ENCODE assay signal across 8 mouse cellular contexts in the genomic region with DNA sequence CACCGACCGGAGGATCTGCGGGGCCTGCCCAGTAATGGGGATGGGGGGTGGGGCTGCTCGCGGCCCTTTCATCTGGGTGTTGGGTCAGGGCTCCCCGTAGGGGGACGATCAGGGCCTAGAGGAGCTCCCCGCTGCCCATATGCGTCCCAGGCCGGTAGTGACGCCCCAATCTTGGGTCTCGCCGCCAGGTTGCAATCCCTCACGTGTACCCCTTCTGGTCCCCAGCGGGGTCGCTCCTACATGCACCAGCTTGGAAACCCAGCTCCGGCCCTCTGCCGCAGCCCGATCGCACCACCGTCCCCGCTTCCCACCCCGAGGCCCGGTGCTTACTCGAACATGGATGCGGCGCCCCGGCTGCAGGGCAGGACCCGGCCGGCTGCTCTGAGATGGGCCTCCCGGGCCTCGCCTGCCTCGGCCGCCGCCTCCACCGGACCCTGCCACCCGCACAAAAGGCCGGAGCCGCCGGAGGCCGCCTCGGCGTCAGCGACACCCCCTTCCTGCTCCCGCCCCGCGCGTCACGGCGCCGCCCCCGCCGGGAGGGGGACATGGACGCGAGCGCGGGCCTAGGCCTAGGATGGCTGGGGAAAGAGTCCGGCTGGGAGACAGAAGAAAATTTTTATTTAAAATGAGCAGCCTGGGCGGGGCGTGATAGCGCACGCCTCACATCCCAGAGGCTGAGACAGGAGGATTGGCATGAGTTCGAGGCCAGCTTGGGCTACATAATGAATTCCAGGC. TPM values are rescaled to one million over a fixed set of nuclear protein-coding genes. Genes with fewer than 3 reads are reported as not detected.
DNase-seq lines count a peak whose midpoint lies in the region; ATAC-seq and TF ChIP-seq lines count a peak whose summit lies in the region.

No protein-coding gene starts in this region.

- WGBS in embryonic facial prominence, embryonic 14.5 days: under 1% methylated on average over 35 of the region's 63 CpGs
- WGBS in heart, embryonic 10.5 days: under 1% methylated on average over 63 of the region's 63 CpGs
- under 1% methylated on average over 60 of the region's 63 CpGs for WGBS in kidney, embryonic 14.5 days
- WGBS in midbrain, postnatal 0 days: under 1% methylated on average over 62 of the region's 63 CpGs

- H3K9ac ChIP-seq in embryonic facial prominence, embryonic 14.5 days (ENCODE audit: low read depth, low read length): peak overlapping the region; percentile 81
- peak overlapping the region; percentile 97 for H3K9ac ChIP-seq in kidney, embryonic 14.5 days (ENCODE audit: low read depth, low read length)
- H3K9ac ChIP-seq in midbrain, postnatal 0 days (replicated peaks; ENCODE audit: low read length, poor library complexity, severe bottlenecking): peak overlapping the region; percentile 100

- no peaks in the 10 kb centered on the region for H3K9me3 ChIP-seq in embryonic facial prominence, embryonic 14.5 days (ENCODE audit: control insufficient read depth, low read length)
- H3K9me3 ChIP-seq in heart, embryonic 10.5 days: 0 out of 2 replicates have a peak, but pooled peaks cover 2% of the 10 kb centered on the region
- H3K9me3 ChIP-seq in kidney, embryonic 14.5 days (ENCODE audit: control insufficient read depth, low read length): no peaks in the 10 kb centered on the region
- H3K9me3 ChIP-seq in midbrain, postnatal 0 days (ENCODE audit: low read length): no peaks in the 10 kb centered on the region

- no peak; the same call in 1 of the 2 replicates for TF ChIP-seq CTCF in midbrain, postnatal 0 days (IDR thresholded peaks at IDR 0.05)

- H3K4me2 ChIP-seq in embryonic facial prominence, embryonic 14.5 days (ENCODE audit: low read depth, low read length): peak overlapping the region; percentile 72
- peak overlapping the region; percentile 79 for H3K4me2 ChIP-seq in kidney, embryonic 14.5 days (replicated peaks; ENCODE audit: low read depth, low read length)
- H3K4me2 ChIP-seq in midbrain, postnatal 0 days (ENCODE audit: low read depth, low read length, poor library complexity, severe bottlenecking): peak overlapping the region; percentile 84

- H3K36me3 ChIP-seq in embryonic facial prominence, embryonic 14.5 days (ENCODE audit: control insufficient read depth, insufficient read depth, low read length): peaks cover 11% of the 10 kb centered on the region; the same call in 1 of the 2 replicates
- H3K36me3 ChIP-seq in heart, embryonic 10.5 days: peaks cover 7% of the 10 kb centered on the region; the same call in 1 of the 2 replicates
- peaks cover 9% of the 10 kb centered on the region; the same call in 1 of the 2 replicates for H3K36me3 ChIP-seq in kidney, embryonic 14.5 days (ENCODE audit: control insufficient read depth, insufficient read depth, low read length)
- H3K36me3 ChIP-seq in midbrain, postnatal 0 days (ENCODE audit: insufficient read depth, low read length): no peaks in the 10 kb centered on the region

- H3K27ac ChIP-seq in embryonic facial prominence, embryonic 14.5 days (replicated peaks; ENCODE audit: low read depth, low read length): peak overlapping the region; percentile 94
- peak overlapping the region; percentile 98 for H3K27ac ChIP-seq in heart, embryonic 10.5 days
- peak overlapping the region; percentile 94 for H3K27ac ChIP-seq in kidney, embryonic 14.5 days (ENCODE audit: low read depth, low read length)
- H3K27ac ChIP-seq in midbrain, postnatal 0 days (ENCODE audit: low read depth, low read length): peak overlapping the region; percentile 99

- DNase-seq in 416B (ENCODE audit: low read depth) (peak; percentile 90), liver (peak; percentile 83)
- DNase-seq in adrenal gland, postnatal 36 days: peak; percentile 96 to 97
- DNase-seq in embryonic facial prominence, embryonic 14.5 days (ENCODE audit: low spot score): peak; percentile 94
- peak; percentile 92 for DNase-seq in heart, embryonic 10.5 days (ENCODE audit: low spot score)
- DNase-seq in midbrain, postnatal 0 days (ENCODE audit: low spot score): peak; percentile 89
- DNase-seq in spleen, postnatal 14 days (ENCODE audit: low spot score in 2 of 2): peak; percentile 71 to 75

- H3K4me1 ChIP-seq in embryonic facial prominence, embryonic 14.5 days (ENCODE audit: control insufficient read depth, insufficient read depth, low read length): peaks cover 18% of the 10 kb centered on the region; the same call in 1 of the 2 replicates
- peaks cover 67% of the 10 kb centered on the region for H3K4me1 ChIP-seq in heart, embryonic 10.5 days
- H3K4me1 ChIP-seq in kidney, embryonic 14.5 days (ENCODE audit: control insufficient read depth, insufficient read depth, low read length): peaks cover 40% of the 10 kb centered on the region
- H3K4me1 ChIP-seq in midbrain, postnatal 0 days (ENCODE audit: insufficient read depth, low read length): 0 out of 2 replicates have a peak, but pooled peaks cover 15% of the 10 kb centered on the region

- peak overlapping the region; percentile 72 for H3K4me3 ChIP-seq in embryonic facial prominence, embryonic 14.5 days (ENCODE audit: low read depth, low read length)
- peak overlapping the region; percentile 91 for H3K4me3 ChIP-seq in heart, embryonic 10.5 days
- peak overlapping the region; percentile 88 for H3K4me3 ChIP-seq in kidney, embryonic 14.5 days (ENCODE audit: low read length)
- H3K4me3 ChIP-seq in midbrain, postnatal 0 days (ENCODE audit: low read depth, low read length): peak overlapping the region; percentile 91

- no peaks in the 10 kb centered on the region for H3K27me3 ChIP-seq in embryonic facial prominence, embryonic 14.5 days (replicated peaks; ENCODE audit: control insufficient read depth, insufficient read depth, low read length)
- H3K27me3 ChIP-seq in heart, embryonic 10.5 days (ENCODE audit: insufficient read depth, poor library complexity, severe bottlenecking): no peaks in the 10 kb centered on the region
- H3K27me3 ChIP-seq in kidney, embryonic 14.5 days (ENCODE audit: control insufficient read depth, insufficient read depth, low read length): no peaks in the 10 kb centered on the region
- no peaks in the 10 kb centered on the region for H3K27me3 ChIP-seq in midbrain, postnatal 0 days (ENCODE audit: insufficient read depth, low read length)

- ATAC-seq in embryonic facial prominence, embryonic 14.5 days (ENCODE audit: low read depth): peak; percentile 91
- ATAC-seq in kidney, embryonic 14.5 days (ENCODE audit: low FRiP score, low TSS enrichment): peak; percentile 88
- peak; percentile 75 for ATAC-seq in midbrain, postnatal 0 days (ENCODE audit: low FRiP score)

RNA-seq across cellular contexts. Expression of gene Gramd1a, which starts 5.0 kb away (rescaled TPM):
- 10 to 100 TPM; 36.7 to 59.1 TPM for total RNA-seq in adrenal gland, postnatal 36 days (2021)
- polyA plus RNA-seq in embryonic facial prominence, embryonic 14.5 days (2014; fragmentation: Nextera tagmentation; extraction: Ambion mirVana): 65.4 and 65.7 TPM in 2 replicates
- 58.1 and 70.9 TPM in 2 replicates for polyA plus RNA-seq in heart, embryonic 10.5 days (2016; fragmentation: Nextera tagmentation; extraction: Ambion mirVana)
- 50.3 and 61.9 TPM in 2 replicates for polyA plus RNA-seq in kidney, embryonic 14.5 days (2014; fragmentation: Nextera tagmentation; extraction: Ambion mirVana)
- 253 and 270 TPM in 2 replicates for total RNA-seq in midbrain, postnatal 0 days (2014; rRNA removed)
- 160 and 177 TPM in 2 replicates for polyA plus RNA-seq in midbrain, postnatal 0 days (2015; fragmentation: Nextera tagmentation; extraction: Ambion mirVana)

RNA-seq across cellular contexts. Expression of gene Scn1b, which starts 23.9 kb away (rescaled TPM):
- 10 to 100 TPM; 16.5 to 16.7 TPM for total RNA-seq in adrenal gland, postnatal 36 days (2021)
- 8.5 and 9.4 TPM in 2 replicates for polyA plus RNA-seq in embryonic facial prominence, embryonic 14.5 days (2014; fragmentation: Nextera tagmentation; extraction: Ambion mirVana)
- 3.9 and 4.3 TPM in 2 replicates for polyA plus RNA-seq in heart, embryonic 10.5 days (2016; fragmentation: Nextera tagmentation; extraction: Ambion mirVana)
- polyA plus RNA-seq in kidney, embryonic 14.5 days (2014; fragmentation: Nextera tagmentation; extraction: Ambion mirVana): 1.0 and 1.6 TPM in 2 replicates
- 45.0 and 57.5 TPM in 2 replicates for total RNA-seq in midbrain, postnatal 0 days (2014; rRNA removed)
- 32.3 and 35.8 TPM in 2 replicates for polyA plus RNA-seq in midbrain, postnatal 0 days (2015; fragmentation: Nextera tagmentation; extraction: Ambion mirVana)

RNA-seq across cellular contexts. Expression of gene Hpn, which starts 35.6 kb away (rescaled TPM):
- under 1 TPM; 0.66 to 0.93 TPM for total RNA-seq in adrenal gland, postnatal 36 days (2021)
- polyA plus RNA-seq in embryonic facial prominence, embryonic 14.5 days (2014; fragmentation: Nextera tagmentation; extraction: Ambion mirVana): 4.4 and 4.9 TPM in 2 replicates
- 3.6 and 15.0 TPM in 2 replicates for polyA plus RNA-seq in heart, embryonic 10.5 days (2016; fragmentation: Nextera tagmentation; extraction: Ambion mirVana)
- 26.4 and 27.5 TPM in 2 replicates for polyA plus RNA-seq in kidney, embryonic 14.5 days (2014; fragmentation: Nextera tagmentation; extraction: Ambion mirVana)
- 0.49 and 2.6 TPM in 2 replicates for total RNA-seq in midbrain, postnatal 0 days (2014; rRNA removed)
- 0.62 TPM in 1 of 2 replicates, not detected in the other for polyA plus RNA-seq in midbrain, postnatal 0 days (2015; fragmentation: Nextera tagmentation; extraction: Ambion mirVana)

Comparison
In these comparisons a context has a peak if more than half of its experiments do, and no peak if none do; other contexts are left out.
1. Peak in every context shown above with its lines: DNase-seq, ATAC-seq, H3K4me3 ChIP-seq and H3K27ac ChIP-seq.